Mouse (Mus musculus) testis, adult 2 months (tissue): ENCODE measurements around the gene Rce1. TPM values are rescaled to one million over a fixed set of nuclear protein-coding genes. Genes with fewer than 3 reads are reported as not detected.

ENCODE experiments used
- H3K27ac ChIP-seq: fragments of 200-500 bp; 2 replicates; pipeline ENCODE4 v1.5.1; 2012; ENCODE audit warnings: low read depth, low read length; ENCODE audit not compliant: control insufficient read depth, insufficient read depth
- H3K27me3 ChIP-seq: fragments of 200-500 bp; 2 replicates; pipeline ENCODE4 v1.6.1; 2012; ENCODE audit warnings: mild to moderate bottlenecking, low read length, moderate library complexity; ENCODE audit not compliant: control insufficient read depth, insufficient read depth
- H3K36me3 ChIP-seq: fragments of 200-500 bp; 2 replicates; pipeline ENCODE4 v1.6.1; 2012; ENCODE audit warnings: mild to moderate bottlenecking, low read length; ENCODE audit not compliant: control insufficient read depth, insufficient read depth
- H3K4me1 ChIP-seq: fragments of 200-500 bp; 2 replicates; pipeline ENCODE4 v1.6.1; 2012; ENCODE audit warnings: low read length; ENCODE audit not compliant: control insufficient read depth, insufficient read depth
- H3K4me3 ChIP-seq: fragments of 200-500 bp; 2 replicates; pipeline ENCODE4 v1.5.1; 2012; ENCODE audit warnings: low read depth, mild to moderate bottlenecking, low read length, moderate library complexity, mixed read lengths; ENCODE audit not compliant: control insufficient read depth
- CTCF ChIP-seq: fragments of 200-500 bp; IDR thresholded peaks from 2 replicates; pipeline ENCODE4 v1.5.1; 2012; ENCODE audit warnings: low read depth, mild to moderate bottlenecking, inconsistent platforms, low read length, moderate library complexity; ENCODE audit not compliant: control insufficient read depth, insufficient read depth, insufficient replicate concordance
- POLR2A ChIP-seq: fragments of 200-500 bp; IDR thresholded peaks from 2 replicates; pipeline ENCODE4 v1.6.1; 2012; ENCODE audit warnings: low read depth, mild to moderate bottlenecking, inconsistent platforms, low read length, moderate library complexity; ENCODE audit not compliant: control insufficient read depth
- polyA plus RNA-seq: library from polyadenylated mRNA; depleted of rRNA; stranded (reverse); fragments of >200 nt; gene quantifications from 2 replicates; pipeline ENCODE4 v1.2.3, GENCODE M21; 2012; rRNA removed

Gene Rce1
- 41.2 and 43.7 TPM in 2 replicates for polyA plus RNA-seq

DNA sequence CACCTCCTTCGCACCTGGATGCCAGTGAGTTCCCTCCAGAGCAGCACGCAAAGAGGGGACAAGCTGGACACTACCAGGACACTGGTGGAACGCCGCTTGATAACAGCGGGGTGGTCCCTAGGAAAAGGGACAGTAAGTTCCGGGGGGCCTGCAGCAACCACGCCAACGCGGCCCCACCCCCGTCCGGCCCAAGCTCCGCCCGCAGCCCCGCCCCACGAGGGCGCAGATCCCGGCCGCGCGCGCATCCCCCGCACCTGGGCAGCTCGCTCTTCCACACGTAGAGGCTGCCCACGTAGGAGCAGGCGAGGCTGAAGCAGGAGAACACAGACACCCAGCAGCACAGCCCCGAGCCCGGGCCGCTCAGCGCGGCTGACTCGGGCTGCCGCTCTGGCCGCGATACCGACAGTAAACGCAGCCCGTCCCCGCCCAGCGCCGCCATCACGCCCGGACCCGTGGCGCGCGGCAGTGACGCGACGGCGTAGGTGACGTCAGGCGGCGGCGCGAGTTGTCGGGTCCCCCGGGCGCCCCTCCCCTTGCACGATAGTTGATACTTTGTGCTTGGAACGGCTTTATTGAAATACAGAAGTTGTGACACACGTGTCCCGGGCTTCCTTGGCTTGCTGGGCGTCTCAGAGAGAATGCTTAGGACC is at the start of gene Rce1:
Gene Rce1 (minus strand): TSS at position 463 of the 650 bp plus-strand sequence.
- Histone ChIP-seq H3K36me3 (no peaks in the 10 kb centered on the region; the same call in 1 of the 2 replicates), H3K4me3 (peak within 1 kb of the TSS; percentile 88), H3K27ac (peak within 1 kb of the TSS; percentile 81), H3K4me1 (peaks cover 7% of the 10 kb centered on the region), H3K27me3 (no peaks in the 10 kb centered on the region)
- TF ChIP-seq POLR2A = peak; percentile 73
- TF ChIP-seq CTCF = no peak

GRCm38 (mm10) chr19:4672401-4672800 is 47.0 kb upstream of the Rce1 start:
- no peaks in the 10 kb centered on the region for H3K4me1 ChIP-seq
- no peaks in the 10 kb centered on the region for H3K27me3 ChIP-seq
- H3K27ac ChIP-seq = no peak overlapping the region
- TF ChIP-seq CTCF = no peak
- TF ChIP-seq POLR2A = no peak
- no peaks in the 10 kb centered on the region for H3K36me3 ChIP-seq
- no peak overlapping the region for H3K4me3 ChIP-seq

DNA sequence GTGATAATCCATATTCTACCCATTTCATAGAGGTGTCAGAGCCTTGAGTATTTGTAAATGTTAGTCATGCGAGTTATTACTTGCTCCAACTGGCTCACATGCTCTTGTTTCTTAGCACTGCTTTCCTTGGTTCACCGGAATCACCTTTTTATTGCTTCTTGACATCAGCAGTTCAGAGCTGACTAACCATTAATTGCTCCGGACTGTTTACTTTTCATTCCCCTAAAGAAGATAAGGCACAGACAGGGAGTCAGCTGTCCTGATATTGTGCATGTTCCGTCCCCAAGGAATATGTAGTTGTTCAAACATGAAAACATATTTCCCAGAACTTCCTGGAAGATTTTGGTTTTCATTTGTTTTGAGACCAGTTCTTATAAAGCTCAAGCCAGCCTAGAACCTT is 45.3 kb upstream of the Rce1 start:
- H3K36me3 ChIP-seq = no peaks in the 10 kb centered on the region
- no peaks in the 10 kb centered on the region for H3K27me3 ChIP-seq
- H3K27ac ChIP-seq = no peak overlapping the region
- H3K4me1 ChIP-seq = no peaks in the 10 kb centered on the region
- TF ChIP-seq POLR2A (no peak), CTCF (no peak)
- no peak overlapping the region for H3K4me3 ChIP-seq

- Histone ChIP-seq H3K27me3 (no peaks in the 10 kb centered on the region), H3K4me1 (no peaks in the 10 kb centered on the region), H3K4me3 (no peak overlapping the region), H3K36me3 (no peaks in the 10 kb centered on the region), H3K27ac (no peak overlapping the region)
- no peak for TF ChIP-seq POLR2A
- TF ChIP-seq CTCF = no peak
Measured at GRCm38 (mm10) chr19:4666815-4667214, 41.4 kb upstream of the Rce1 start.

GRCm38 (mm10) chr19:4658156-4658555 is 32.7 kb upstream of the Rce1 start:
- H3K27me3 ChIP-seq = no peaks in the 10 kb centered on the region
- H3K27ac ChIP-seq = no peak overlapping the region
- no peaks in the 10 kb centered on the region for H3K36me3 ChIP-seq
- no peak overlapping the region for H3K4me3 ChIP-seq
- no peaks in the 10 kb centered on the region for H3K4me1 ChIP-seq
- TF ChIP-seq POLR2A = no peak
- no peak for TF ChIP-seq CTCF

DNA sequence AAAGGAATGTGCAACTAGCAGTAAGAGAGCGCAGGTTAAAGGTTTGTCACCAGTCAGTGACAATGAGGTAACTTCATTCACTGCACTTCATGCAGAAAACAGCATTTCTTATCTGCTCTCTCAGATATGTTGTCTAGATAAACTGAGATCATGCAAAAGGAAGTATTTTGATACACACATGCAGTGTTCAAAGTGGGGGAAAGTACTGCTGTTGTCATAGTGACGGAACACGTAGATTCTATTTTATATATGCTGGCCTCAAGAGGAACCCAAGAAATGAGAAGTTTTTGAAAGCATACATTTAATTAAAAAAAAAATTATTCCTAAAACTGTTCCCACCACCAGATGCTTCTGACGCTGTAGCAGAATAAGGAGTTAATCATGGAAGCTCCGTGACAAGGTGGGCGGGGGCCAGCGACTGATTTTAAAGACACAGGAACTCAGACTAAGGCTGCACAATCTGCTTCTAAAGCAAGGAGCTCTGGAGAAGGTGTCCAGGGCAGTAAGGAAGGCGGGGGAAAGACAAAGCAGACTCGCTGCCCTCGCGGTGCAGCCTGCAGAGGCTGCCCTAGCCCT is 21.6 kb upstream of the Rce1 start:
- no peak overlapping the region for H3K4me3 ChIP-seq
- no peaks in the 10 kb centered on the region for H3K27me3 ChIP-seq
- H3K27ac ChIP-seq = no peak overlapping the region
- TF ChIP-seq CTCF = no peak
- TF ChIP-seq POLR2A = no peak
- no peaks in the 10 kb centered on the region for H3K4me1 ChIP-seq
- no peaks in the 10 kb centered on the region for H3K36me3 ChIP-seq

DNA sequence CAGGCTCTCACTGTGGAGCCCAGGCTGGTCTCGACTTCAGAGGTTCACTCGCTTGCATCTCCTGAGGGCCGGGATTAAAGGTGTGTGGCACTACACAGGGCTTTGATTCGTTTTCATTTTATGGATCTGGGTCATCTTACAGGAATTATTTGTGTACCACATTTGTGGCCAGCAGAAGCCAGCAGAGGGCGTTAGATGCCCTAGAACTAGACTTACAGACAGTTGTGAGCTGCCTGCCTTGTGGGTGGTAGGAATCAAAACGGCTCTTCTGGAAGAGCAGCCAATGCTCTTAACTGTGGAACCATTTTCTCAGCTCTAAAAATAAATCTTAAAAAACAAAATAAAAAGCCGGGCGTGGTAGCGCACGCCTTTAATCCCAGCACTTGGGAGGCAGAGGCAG is 18.8 kb upstream of the Rce1 start:
- Histone ChIP-seq H3K4me3 (no peak overlapping the region), H3K4me1 (no peaks in the 10 kb centered on the region), H3K27ac (no peak overlapping the region), H3K36me3 (no peaks in the 10 kb centered on the region), H3K27me3 (no peaks in the 10 kb centered on the region)
- no peak for TF ChIP-seq POLR2A
- TF ChIP-seq CTCF = no peak
